Mouse (Mus musculus): Measurements from ENCODE around the gene Hs2st1.

- TF ChIP-seq CTCF (IDR thresholded peaks at IDR 0.05; ENCODE audit: control insufficient read depth, insufficient read depth, insufficient replicate concordance, low read depth, low read length) (no peak), POLR2A (IDR thresholded peaks at IDR 0.05; ENCODE audit: control insufficient read depth, low read depth, low read length) (no peak)
Observed at GRCm38 (mm10) chr3:144551416-144551815, 18.6 kb downstream of the Hs2st1 start.
